Mouse (Mus musculus) heart, embryonic 14.5 days (tissue): ENCODE data around the gene Gpx1. TPM values are rescaled to one million over a fixed set of nuclear protein-coding genes. Genes with fewer than 3 reads are reported as not detected.

ENCODE experiments used
- ATAC-seq: fragments of 200-750 bp; cut with Nextera tagmentation; 2 replicates; pipeline ENCODE4 v1.8.0; 2017; ENCODE audit warnings: low read depth, moderate TSS enrichment; ENCODE audit not compliant: insufficient number of reproducible peaks, insufficient read depth, low FRiP score
- H3K27ac ChIP-seq, 2 experiments: fragments of 200-500 bp in 1 of 2; fragments of 300-500 bp in 1 of 2; sonication (generic) in 1 of 2; replicated peaks in 1 of 2; 2 replicates each; pipeline ENCODE4 v1.5.1; 2012 to 2014; ENCODE audit warnings: low read depth in 2 of 2, low read length in 2 of 2, control low read depth in 1 of 2, mild to moderate bottlenecking in 1 of 2, mixed read lengths in 1 of 2; ENCODE audit not compliant: control insufficient read depth in 1 of 2, insufficient read depth in 1 of 2
- H3K27me3 ChIP-seq: fragments of 300-500 bp; sonication (generic); 2 replicates; pipeline ENCODE4 v1.6.1; 2014; ENCODE audit warnings: mild to moderate bottlenecking, low read length, control low read depth; ENCODE audit not compliant: control insufficient read depth, insufficient read depth
- H3K36me3 ChIP-seq: fragments of 300-500 bp; sonication (generic); 2 replicates; pipeline ENCODE4 v1.6.1; 2014; ENCODE audit warnings: mild to moderate bottlenecking, control low read depth, low read length, mixed read lengths; ENCODE audit not compliant: control insufficient read depth, insufficient read depth
- H3K4me1 ChIP-seq, 2 experiments: fragments of 200-500 bp in 1 of 2; fragments of 300-500 bp in 1 of 2; sonication (generic) in 1 of 2; 2 replicates each; pipeline ENCODE4 v1.6.1; 2012 to 2014; ENCODE audit warnings: low read length in 2 of 2, control low read depth in 1 of 2, mixed read lengths in 1 of 2; ENCODE audit not compliant: control insufficient read depth in 2 of 2, insufficient read depth in 2 of 2
- H3K4me2 ChIP-seq: fragments of 300-500 bp; sonication (generic); 2 replicates; pipeline ENCODE4 v1.6.1; 2014; ENCODE audit warnings: mild to moderate bottlenecking, low read length
- H3K4me3 ChIP-seq, 2 experiments: fragments of 200-500 bp in 1 of 2; fragments of 300-500 bp in 1 of 2; sonication (generic) in 1 of 2; 2 replicates each; pipeline ENCODE4 v1.5.1; 2012 to 2014; ENCODE audit warnings: low read length in 2 of 2, mild to moderate bottlenecking in 2 of 2, control low read depth in 1 of 2, low read depth in 1 of 2, moderate library complexity in 1 of 2; ENCODE audit not compliant: control insufficient read depth in 1 of 2, insufficient read depth in 1 of 2
- H3K9ac ChIP-seq: fragments of 300-500 bp; sonication (generic); 2 replicates; pipeline ENCODE4 v1.6.1; 2014; ENCODE audit warnings: mild to moderate bottlenecking, low read length
- H3K9me3 ChIP-seq: fragments of 300-500 bp; sonication (generic); 2 replicates; pipeline ENCODE4 v1.6.1; 2016; ENCODE audit warnings: low read length, control low read depth; ENCODE audit not compliant: control insufficient read depth
- WGBS: fragments of 180-500 bp; shearing (Covaris S2); extraction: QIAGEN DNeasy Blood & Tissue Kit; methylation state at CpG from one replicate; pipeline ENCODE4 v1.1.7; 2014; 5-methylcytosine and 5-hydroxymethylcytosine counted together
- polyA plus RNA-seq: library from polyadenylated mRNA; unstranded; fragments of >200 nt; fragmentation: Nextera tagmentation; extraction: Ambion mirVana; gene quantifications from 2 replicates; pipeline ENCODE4 v1.2.1, GENCODE M21; 2014

Gene Gpx1
- polyA plus RNA-seq, 1 experiment from 2014 or later: 694 TPM

GRCm38 (mm10) chr9:108381382-108381781 is 42.7 kb downstream of the Gpx1 start:
- WGBS: 90% methylated on average over 9 of the region's 9 CpGs

DNA sequence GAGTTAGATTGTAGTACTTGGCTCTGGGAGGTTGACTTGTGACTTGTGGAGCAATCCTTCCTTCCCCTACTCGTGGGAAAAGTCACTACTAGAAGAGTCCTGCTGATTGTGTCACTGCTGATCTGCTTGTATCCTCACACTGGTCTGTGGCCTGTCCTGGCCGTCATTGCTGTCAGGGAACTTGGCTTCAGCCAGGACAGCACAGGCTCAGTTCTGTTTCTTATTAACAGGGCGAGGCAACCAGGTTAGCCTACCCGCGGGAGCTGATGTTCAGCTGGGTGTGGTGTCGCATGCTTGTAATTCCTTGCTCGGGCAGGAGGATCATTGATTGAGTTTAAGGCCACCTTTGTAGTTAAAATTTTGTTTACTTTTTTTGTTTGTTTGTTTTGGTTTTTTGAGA is 46.3 kb downstream of the Gpx1 start:
- H3K36me3 ChIP-seq: peaks cover 97% of the 10 kb centered on the region
- H3K4me1 ChIP-seq: no peaks in the 10 kb centered on the region
- no peak for ATAC-seq
- no peak overlapping the region for H3K27ac ChIP-seq
- WGBS: 81% methylated on average over 7 of the region's 7 CpGs
- no peaks in the 10 kb centered on the region for H3K9me3 ChIP-seq
- H3K9ac ChIP-seq: no peak overlapping the region
- H3K27me3 ChIP-seq: no peaks in the 10 kb centered on the region
- H3K4me2 ChIP-seq: no peak overlapping the region
- H3K4me3 ChIP-seq: no peak overlapping the region

More at GRCm38 (mm10) chr9:108381382-108381781, 42.7 kb downstream of the Gpx1 start:
- no peak overlapping the region for H3K9ac ChIP-seq
- no peaks in the 10 kb centered on the region for H3K27me3 ChIP-seq
- H3K4me2 ChIP-seq: no peak overlapping the region
- ATAC-seq: no peak
- H3K4me1 ChIP-seq: 0 out of 4 replicates have a peak, but pooled peaks cover 0 to 4% of the 10 kb centered on the region in 2 experiments
- no peaks in the 10 kb centered on the region for H3K9me3 ChIP-seq
- H3K27ac ChIP-seq: no peak overlapping the region
- peaks cover 99% of the 10 kb centered on the region for H3K36me3 ChIP-seq
- H3K4me3 ChIP-seq: no peak overlapping the region

- Histone ChIP-seq H3K4me1 (no peaks in the 10 kb centered on the region), H3K9ac (no peak overlapping the region), H3K27me3 (no peaks in the 10 kb centered on the region), H3K4me2 (no peak overlapping the region), H3K36me3 (peaks cover 96% of the 10 kb centered on the region), H3K27ac (no peak overlapping the region), H3K4me3 (no peak overlapping the region), H3K9me3 (no peaks in the 10 kb centered on the region)
- WGBS: 77% methylated on average over 4 of the region's 4 CpGs
- no peak for ATAC-seq
These were observed 48.1 kb downstream of the Gpx1 start for GRCm38 (mm10) chr9:108386816-108387215.

DNA sequence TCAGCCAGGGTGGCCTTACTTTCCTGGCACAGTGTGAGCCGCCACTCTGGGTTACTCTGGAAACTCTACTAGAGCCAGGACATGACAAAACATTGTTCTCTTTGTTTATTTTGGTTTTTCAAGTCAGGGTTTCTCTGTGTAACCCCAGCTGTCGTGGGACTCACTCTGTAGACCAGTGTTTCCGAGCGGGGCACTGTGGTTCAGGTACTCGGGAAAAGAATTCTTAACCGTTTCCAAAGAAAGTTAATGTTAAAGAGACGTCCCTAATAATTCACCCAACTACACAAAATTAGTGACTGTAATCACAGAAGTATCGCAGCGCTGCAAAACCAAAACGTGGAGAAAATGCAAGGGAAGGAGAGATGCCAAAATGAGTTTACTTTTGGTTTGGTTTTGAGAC is 49.9 kb downstream of the Gpx1 start:
- 88% methylated on average over 10 of the region's 10 CpGs for WGBS
- peaks cover 96% of the 10 kb centered on the region for H3K36me3 ChIP-seq

DNA sequence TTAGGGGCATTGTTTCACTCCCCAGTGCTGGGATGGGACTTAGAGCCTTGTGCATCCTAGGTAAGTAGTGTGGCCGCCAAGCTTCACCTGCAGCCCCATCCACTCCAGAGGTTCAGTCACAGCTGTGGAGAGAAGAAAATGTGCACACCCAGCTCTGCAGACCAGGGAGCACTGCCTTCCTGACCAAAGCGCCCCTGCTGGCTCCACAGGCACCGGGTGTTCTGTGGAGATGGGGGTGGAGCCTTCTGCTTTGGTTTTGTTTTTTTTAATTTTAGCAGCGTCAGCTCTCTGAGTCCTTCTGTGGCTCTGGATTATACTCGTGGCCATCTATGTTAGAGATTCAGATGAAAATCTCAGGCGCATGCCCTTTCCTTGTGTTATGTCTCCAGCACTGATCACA is 50.5 kb downstream of the Gpx1 start:
- WGBS: 76% methylated on average over 6 of the region's 6 CpGs
- H3K4me3 ChIP-seq: no peak overlapping the region
- H3K4me1 ChIP-seq: no peaks in the 10 kb centered on the region
- no peaks in the 10 kb centered on the region for H3K27me3 ChIP-seq
- H3K4me2 ChIP-seq: no peak overlapping the region
- no peak overlapping the region for H3K9ac ChIP-seq
- H3K9me3 ChIP-seq: no peaks in the 10 kb centered on the region
- peaks cover 96% of the 10 kb centered on the region for H3K36me3 ChIP-seq
- no peak overlapping the region for H3K27ac ChIP-seq
- ATAC-seq: no peak

More for the DNA sequence above, 49.9 kb downstream of the Gpx1 start:
- no peak overlapping the region for H3K4me3 ChIP-seq
- no peaks in the 10 kb centered on the region for H3K27me3 ChIP-seq
- no peaks in the 10 kb centered on the region for H3K9me3 ChIP-seq
- H3K4me2 ChIP-seq: no peak overlapping the region
- H3K4me1 ChIP-seq: no peaks in the 10 kb centered on the region
- ATAC-seq: no peak
- H3K9ac ChIP-seq: no peak overlapping the region
- H3K27ac ChIP-seq: no peak overlapping the region

Other genes with a start within 250 kb of the Gpx1 start
- 48.7 and 50.8 TPM in 2 replicates for gene Apeh, start 244.3 kb upstream of the Gpx1 start, polyA plus RNA-seq
- gene Bsn, start 148.5 kb upstream of the Gpx1 start, polyA plus RNA-seq: 0.09 and 0.16 TPM in 2 replicates
- 143 and 146 TPM in 2 replicates for gene Dag1, start 74.9 kb upstream of the Gpx1 start, polyA plus RNA-seq
- 26.5 and 29.1 TPM in 2 replicates for gene Nicn1, start 48.5 kb upstream of the Gpx1 start, polyA plus RNA-seq
- 10.4 and 11.2 TPM in 2 replicates for gene Amt, start 42.0 kb upstream of the Gpx1 start, polyA plus RNA-seq
- gene Rhoa, start 32.8 kb upstream of the Gpx1 start, polyA plus RNA-seq: 229 and 289 TPM in 2 replicates
- 36.5 and 39.4 TPM in 2 replicates for gene Tcta, start 32.7 kb upstream of the Gpx1 start, polyA plus RNA-seq
- gene Usp4, start 8.9 kb downstream of the Gpx1 start, polyA plus RNA-seq: 88.6 and 90.1 TPM in 2 replicates
- gene 1700102P08Rik, start 53.9 kb downstream of the Gpx1 start, polyA plus RNA-seq: 0.43 TPM in 2 replicates
- 0.73 and 0.88 TPM in 2 replicates for gene Ccdc36, start 89.6 kb downstream of the Gpx1 start, polyA plus RNA-seq
- gene BC048562, start 97.6 kb downstream of the Gpx1 start, polyA plus RNA-seq: not detected in 2 replicates
- gene Ccdc71, start 121.6 kb downstream of the Gpx1 start, polyA plus RNA-seq: 31.0 and 31.9 TPM in 2 replicates
- gene Klhdc8b, start 122.7 kb downstream of the Gpx1 start, polyA plus RNA-seq: 87.0 and 94.7 TPM in 2 replicates
- gene Lamb2, start 140.8 kb downstream of the Gpx1 start, polyA plus RNA-seq: 38.9 and 41.5 TPM in 2 replicates
- gene Usp19, start 151.7 kb downstream of the Gpx1 start, polyA plus RNA-seq: 54.4 and 57.0 TPM in 2 replicates
- 62.8 and 78.8 TPM in 2 replicates for gene Qars, start 168.8 kb downstream of the Gpx1 start, polyA plus RNA-seq
- gene Qrich1, start 177.9 kb downstream of the Gpx1 start, polyA plus RNA-seq: 85.1 and 91.9 TPM in 2 replicates
- gene Impdh2, start 221.4 kb downstream of the Gpx1 start, polyA plus RNA-seq: 94.2 and 97.5 TPM in 2 replicates
- gene Ndufaf3, start 228.5 kb downstream of the Gpx1 start, polyA plus RNA-seq: 74.3 and 78.1 TPM in 2 replicates
- 71.8 and 71.9 TPM in 2 replicates for gene Dalrd3, start 231.0 kb downstream of the Gpx1 start, polyA plus RNA-seq
- gene Wdr6, start 239.8 kb downstream of the Gpx1 start, polyA plus RNA-seq: 39.8 and 46.9 TPM in 2 replicates